Mouse (Mus musculus): ENCODE results near the gene Svip.

GRCm38 (mm10) chr7:52007138-52007537 lies 1.3 kb upstream of the Svip start:
- no peak for TF ChIP-seq TAL1 (IDR thresholded peaks at IDR 0.05; ENCODE audit: low read length)
- no peak for TF ChIP-seq GATA1 (IDR thresholded peaks at IDR 0.05; ENCODE audit: low read length)
